Mouse (Mus musculus) macrophage (primary cell): ENCODE results near the gene Pard3. TPM values are rescaled to one million over a fixed set of nuclear protein-coding genes. Genes with fewer than 3 reads are reported as not detected.

Source experiments
- H3K27ac ChIP-seq: fragments of 350-480 bp; formaldehyde crosslinking; 2 replicates; pipeline ENCODE4 v1.9.0; 2021
- H3K36me3 ChIP-seq: fragments of 350-480 bp; formaldehyde crosslinking; 2 replicates; pipeline ENCODE4 v1.9.0; 2021; ENCODE audit errors: inconsistent target
- H3K4me3 ChIP-seq: fragments of 350-480 bp; formaldehyde crosslinking; 2 replicates; pipeline ENCODE4 v1.9.0; 2021; ENCODE audit errors: inconsistent target
- H3K79me2 ChIP-seq: fragments of 350-480 bp; formaldehyde crosslinking; 2 replicates; pipeline ENCODE4 v1.9.0; 2021; ENCODE audit errors: inconsistent target
- WGBS: methylation state at CpG from one replicate; pipeline ENCODE4 v1.1.7; 2026; ENCODE audit warnings: inconsistent platforms; ENCODE audit not compliant: missing documents; 5-methylcytosine and 5-hydroxymethylcytosine counted together
- polyA plus RNA-seq: library from polyadenylated mRNA; stranded (reverse); fragments of 250-400 nt; gene quantifications from 3 replicates; pipeline ENCODE4 v1.2.4, GENCODE M21; 2018; ENCODE audit warnings: inconsistent platforms

Pard3 gene
- polyA plus RNA-seq, 1 experiment from 2014 or later = not detected

DNA sequence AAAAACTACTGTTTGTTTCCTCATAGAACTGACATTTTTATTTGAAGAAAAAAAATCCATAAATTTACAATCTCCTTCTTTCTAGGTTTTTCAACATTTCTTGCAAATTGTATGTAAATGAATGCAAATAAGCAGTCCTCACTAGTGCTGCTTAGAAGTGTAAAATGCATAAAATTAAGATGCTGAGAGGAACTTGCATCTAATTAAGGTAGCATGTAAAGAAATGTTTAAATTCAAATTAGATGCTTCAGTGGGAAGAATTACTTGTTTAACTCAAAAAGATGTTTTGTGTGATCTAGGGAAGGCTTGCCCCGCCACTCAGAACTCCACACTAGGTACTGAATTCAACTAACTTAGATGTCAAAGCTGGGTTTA lies 472.1 kb downstream of the Pard3 start:
- WGBS = 75% methylated on average over 1 of the region's 1 CpGs
- H3K27ac ChIP-seq = no peak overlapping the region
- H3K79me2 ChIP-seq = no peaks in the 10 kb centered on the region
- no peaks in the 10 kb centered on the region for H3K36me3 ChIP-seq
- no peak overlapping the region for H3K4me3 ChIP-seq

DNA sequence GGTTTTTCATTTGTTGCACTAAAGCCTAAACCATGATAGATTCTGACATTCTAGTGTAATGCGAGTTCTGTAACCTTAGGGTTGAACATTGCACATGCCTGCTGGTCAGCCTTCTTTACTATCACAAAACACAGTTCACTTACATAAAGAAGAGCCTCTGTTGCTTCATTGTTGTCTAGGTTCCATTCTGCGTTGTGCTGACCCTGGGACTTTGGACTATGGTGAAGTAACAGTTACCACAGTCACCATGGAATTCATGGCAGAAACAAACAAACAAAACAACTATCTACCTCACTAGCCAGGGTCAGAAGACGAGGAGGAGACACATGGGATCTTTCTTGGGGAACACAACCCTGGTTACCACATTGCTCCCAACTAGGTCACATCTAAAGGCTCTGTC lies 476.1 kb downstream of the Pard3 start:
- H3K27ac ChIP-seq = no peak overlapping the region
- H3K4me3 ChIP-seq = no peak overlapping the region
- no peaks in the 10 kb centered on the region for H3K36me3 ChIP-seq
- H3K79me2 ChIP-seq = no peaks in the 10 kb centered on the region
- 94% methylated on average over 3 of the region's 3 CpGs for WGBS

DNA sequence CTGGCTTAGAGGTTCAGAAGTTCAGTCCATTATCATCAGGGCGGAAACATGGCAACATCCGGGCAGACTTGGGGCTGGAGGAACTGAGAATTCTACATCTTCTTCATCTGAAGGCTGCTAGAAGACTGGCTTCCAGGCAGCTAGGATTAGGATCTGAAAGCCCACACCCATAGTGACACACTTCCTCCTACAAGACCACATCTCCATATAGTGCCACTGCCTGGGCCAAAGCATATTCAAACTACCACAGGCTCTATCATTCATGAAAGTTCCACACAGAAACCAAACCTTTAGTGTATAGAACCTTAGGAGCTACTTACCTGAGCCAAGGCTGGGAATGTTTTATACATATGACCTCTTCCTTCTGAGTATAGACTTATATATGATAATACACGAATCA lies 476.6 kb downstream of the Pard3 start:
- no peaks in the 10 kb centered on the region for H3K36me3 ChIP-seq
- 52% methylated on average over 3 of the region's 3 CpGs for WGBS
- no peaks in the 10 kb centered on the region for H3K79me2 ChIP-seq
- no peak overlapping the region for H3K27ac ChIP-seq
- H3K4me3 ChIP-seq = no peak overlapping the region

DNA sequence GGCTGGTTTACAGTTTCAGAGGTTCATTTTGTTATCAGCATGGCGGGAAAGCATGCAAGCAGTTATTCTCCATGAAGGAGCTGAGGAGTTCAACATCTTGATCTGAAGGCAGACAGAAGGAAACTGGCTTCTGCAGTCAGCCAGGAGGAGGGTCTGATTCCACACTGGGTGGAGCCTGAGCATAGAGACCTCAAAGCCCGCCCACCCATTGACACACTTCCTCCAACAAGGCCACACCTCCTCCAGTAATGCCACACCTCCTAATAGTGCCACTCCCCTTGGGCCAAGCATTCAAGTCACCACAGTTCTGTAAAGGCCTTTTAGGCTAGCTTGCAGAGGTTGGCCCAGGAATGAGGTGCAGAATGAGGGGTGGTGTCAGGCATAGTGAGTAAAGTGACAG lies 478.5 kb downstream of the Pard3 start:
- H3K27ac ChIP-seq = no peak overlapping the region
- H3K4me3 ChIP-seq = no peak overlapping the region
- no peaks in the 10 kb centered on the region for H3K79me2 ChIP-seq
- 84% methylated on average over 2 of the region's 2 CpGs for WGBS
- no peaks in the 10 kb centered on the region for H3K36me3 ChIP-seq

DNA sequence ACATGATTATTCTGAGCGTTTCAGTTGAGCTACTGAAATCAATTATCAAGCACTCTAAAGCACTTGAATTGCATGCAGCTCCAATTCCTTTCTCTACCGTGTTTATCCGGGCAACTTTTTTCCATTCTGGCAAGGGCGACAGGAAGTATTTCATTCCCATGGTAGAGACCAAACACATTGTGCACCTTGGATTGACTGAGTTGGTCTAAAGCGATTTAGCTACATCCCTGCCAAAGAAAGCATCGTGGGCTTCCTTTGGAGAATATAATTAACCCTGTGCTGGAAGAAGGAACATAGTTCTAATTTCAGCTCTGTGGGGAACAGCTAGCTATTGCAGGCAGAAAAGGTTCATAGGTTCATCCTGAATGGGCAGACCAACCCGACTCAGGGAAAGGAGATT lies 480.0 kb downstream of the Pard3 start:
- H3K36me3 ChIP-seq = no peaks in the 10 kb centered on the region
- WGBS = 82% methylated on average over 7 of the region's 7 CpGs
- H3K79me2 ChIP-seq = no peaks in the 10 kb centered on the region
- no peak overlapping the region for H3K4me3 ChIP-seq
- H3K27ac ChIP-seq = no peak overlapping the region

DNA sequence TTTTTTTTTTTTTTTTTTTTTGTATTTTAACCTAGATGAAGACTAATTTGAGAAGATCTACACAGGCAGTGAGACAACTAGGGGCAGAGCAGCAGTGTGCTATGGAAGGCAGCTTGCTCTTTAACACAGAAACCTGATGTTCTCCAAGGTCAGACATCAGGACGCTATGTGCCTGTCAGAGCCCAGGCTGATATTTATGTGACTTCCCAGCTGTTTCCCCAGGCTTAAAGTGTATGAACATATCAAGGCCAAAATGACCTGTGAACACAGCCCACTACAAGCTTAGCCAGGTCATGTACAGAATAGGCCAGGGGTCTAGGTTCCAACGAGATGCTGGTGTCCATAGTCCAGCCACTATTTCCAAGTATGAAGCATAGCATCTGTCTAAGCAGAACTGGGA lies 482.5 kb downstream of the Pard3 start:
- no peaks in the 10 kb centered on the region for H3K79me2 ChIP-seq
- H3K36me3 ChIP-seq = no peaks in the 10 kb centered on the region
- H3K4me3 ChIP-seq = no peak overlapping the region
- WGBS = 90% methylated on average over 2 of the region's 2 CpGs
- H3K27ac ChIP-seq = no peak overlapping the region

DNA sequence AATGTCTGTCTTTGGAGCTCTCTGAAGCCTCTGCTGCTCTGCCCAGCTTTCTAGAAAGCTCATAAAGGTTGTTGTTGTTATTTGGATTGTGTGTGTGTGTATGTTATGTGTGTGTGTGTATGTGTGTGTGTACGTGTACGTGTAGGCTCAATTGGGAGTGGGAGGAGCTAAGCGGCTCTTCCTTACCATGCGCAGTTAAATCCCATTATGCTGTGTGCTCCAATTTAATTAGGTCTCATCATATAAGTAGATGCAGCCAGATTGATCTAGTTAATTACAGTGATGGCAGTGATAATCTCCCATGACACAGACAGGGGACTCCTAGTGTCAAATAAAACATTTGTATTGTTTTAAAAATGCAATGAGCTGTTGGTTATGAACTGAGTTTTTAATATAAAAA lies 487.2 kb downstream of the Pard3 start:
- no peaks in the 10 kb centered on the region for H3K79me2 ChIP-seq
- H3K4me3 ChIP-seq = no peak overlapping the region
- WGBS = 98% methylated on average over 4 of the region's 4 CpGs
- no peaks in the 10 kb centered on the region for H3K36me3 ChIP-seq
- H3K27ac ChIP-seq = no peak overlapping the region

DNA sequence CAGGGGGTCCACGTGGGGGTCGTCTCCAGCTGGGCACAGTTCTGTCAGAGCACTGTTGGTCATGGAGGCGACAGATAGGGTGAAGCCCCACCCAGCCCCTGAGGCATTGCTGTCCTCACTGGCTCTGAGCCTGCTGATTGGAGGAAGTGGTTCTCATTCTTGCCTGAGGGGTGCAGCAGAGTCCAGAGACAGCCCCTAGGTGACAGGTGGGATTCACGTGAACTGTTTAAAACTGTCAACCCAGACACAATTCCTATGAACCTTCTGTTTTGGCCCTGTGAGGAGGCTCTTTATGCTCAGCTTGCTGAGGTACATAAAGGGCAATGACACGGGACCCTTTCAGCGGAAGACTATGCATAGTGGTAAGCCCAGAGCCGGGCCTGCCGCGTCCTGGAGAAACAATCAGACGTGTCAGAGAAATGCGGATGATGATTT lies 488.5 kb downstream of the Pard3 start:
- no peaks in the 10 kb centered on the region for H3K36me3 ChIP-seq
- H3K79me2 ChIP-seq = no peaks in the 10 kb centered on the region
- 47% methylated on average over 11 of the region's 11 CpGs for WGBS
- no peak overlapping the region for H3K4me3 ChIP-seq
- no peak overlapping the region for H3K27ac ChIP-seq

DNA sequence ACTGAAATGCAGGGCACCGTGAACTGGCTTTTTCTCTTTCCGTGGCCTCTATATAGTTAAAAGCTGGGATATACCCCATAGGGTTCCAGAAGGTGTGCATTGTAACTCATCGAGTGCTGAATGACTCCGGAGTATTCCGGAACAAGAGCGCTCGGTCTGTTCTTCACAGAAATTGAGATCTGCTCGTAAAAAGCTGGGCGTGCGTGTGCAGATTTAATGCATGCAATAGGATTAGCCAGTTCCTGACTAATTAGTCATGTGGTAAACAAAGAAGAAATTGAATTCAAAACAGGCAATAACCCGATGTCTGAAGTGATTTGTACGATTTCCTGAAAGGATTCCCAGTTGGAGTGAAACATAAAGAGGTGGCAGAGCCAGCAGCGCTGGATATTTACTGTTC lies 489.1 kb downstream of the Pard3 start:
- 94% methylated on average over 13 of the region's 13 CpGs for WGBS

DNA sequence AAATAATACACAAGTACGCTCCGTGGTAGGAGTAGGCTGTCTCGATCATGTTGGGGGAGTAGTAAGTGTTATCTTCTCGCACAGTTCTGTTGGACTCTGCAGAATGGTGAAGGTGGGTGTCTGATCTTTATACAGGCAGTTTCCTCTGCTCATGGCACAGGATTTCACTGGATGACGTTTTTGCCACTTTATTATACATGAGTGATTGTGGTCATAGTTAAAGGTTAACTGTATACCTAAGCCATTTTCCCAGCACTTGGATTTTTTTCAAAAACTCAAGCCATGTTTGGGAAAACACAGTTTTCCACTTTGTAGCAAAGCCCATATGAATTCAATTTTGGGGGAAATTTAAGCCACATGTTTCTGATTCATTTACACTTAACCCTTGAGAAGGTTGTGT lies 489.9 kb downstream of the Pard3 start:
- Histone ChIP-seq H3K36me3 (no peaks in the 10 kb centered on the region), H3K4me3 (no peak overlapping the region), H3K27ac (no peak overlapping the region), H3K79me2 (no peaks in the 10 kb centered on the region)
- 86% methylated on average over 5 of the region's 5 CpGs for WGBS

More for the DNA sequence above, 489.1 kb downstream of the Pard3 start:
- no peaks in the 10 kb centered on the region for H3K36me3 ChIP-seq
- no peak overlapping the region for H3K4me3 ChIP-seq
- H3K27ac ChIP-seq = no peak overlapping the region
- no peaks in the 10 kb centered on the region for H3K79me2 ChIP-seq

DNA sequence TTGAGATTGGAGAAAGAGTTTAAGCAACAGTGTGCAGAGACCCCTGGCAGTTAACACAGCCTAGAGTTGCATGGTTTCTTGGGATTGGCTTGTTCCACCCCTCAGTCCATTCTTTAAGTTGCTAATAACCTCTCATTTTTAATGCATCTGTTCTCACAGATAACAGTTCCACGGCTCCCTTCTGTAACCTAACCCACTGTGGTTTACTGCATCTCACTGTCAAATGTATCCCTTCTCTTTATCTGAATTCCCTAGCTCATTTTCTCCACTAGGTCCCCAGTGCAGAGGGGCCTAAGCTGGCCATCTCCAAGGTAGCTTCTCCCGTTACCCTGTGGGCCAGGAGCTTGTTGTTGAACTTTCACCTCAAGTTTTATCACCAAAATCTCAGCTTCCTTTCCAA lies 492.1 kb downstream of the Pard3 start:
- Histone ChIP-seq H3K4me3 (no peak overlapping the region), H3K27ac (no peak overlapping the region), H3K79me2 (no peaks in the 10 kb centered on the region), H3K36me3 (no peaks in the 10 kb centered on the region)
- 76% methylated on average over 2 of the region's 2 CpGs for WGBS

DNA sequence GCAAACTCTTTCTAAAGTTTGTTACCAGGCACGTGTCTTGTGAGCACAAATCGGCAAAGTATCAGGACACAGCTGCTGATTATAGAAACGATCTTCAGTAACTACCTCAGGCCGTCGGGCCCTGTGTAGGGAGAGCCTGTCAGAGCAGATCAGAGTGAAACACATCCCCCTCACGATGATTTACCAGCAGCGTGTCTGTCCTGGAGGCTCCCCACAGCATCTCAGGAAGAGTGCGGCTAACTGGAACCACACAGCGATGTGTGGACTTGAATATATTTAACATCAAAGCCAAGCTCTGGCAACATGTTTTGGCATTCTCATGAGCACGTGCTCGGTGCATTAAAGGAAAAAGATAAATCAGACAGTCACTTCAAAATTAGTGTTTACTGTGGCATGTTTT lies 493.3 kb downstream of the Pard3 start:
- 92% methylated on average over 11 of the region's 11 CpGs for WGBS
- no peak overlapping the region for H3K27ac ChIP-seq
- no peak overlapping the region for H3K4me3 ChIP-seq
- no peaks in the 10 kb centered on the region for H3K79me2 ChIP-seq
- H3K36me3 ChIP-seq = no peaks in the 10 kb centered on the region

DNA sequence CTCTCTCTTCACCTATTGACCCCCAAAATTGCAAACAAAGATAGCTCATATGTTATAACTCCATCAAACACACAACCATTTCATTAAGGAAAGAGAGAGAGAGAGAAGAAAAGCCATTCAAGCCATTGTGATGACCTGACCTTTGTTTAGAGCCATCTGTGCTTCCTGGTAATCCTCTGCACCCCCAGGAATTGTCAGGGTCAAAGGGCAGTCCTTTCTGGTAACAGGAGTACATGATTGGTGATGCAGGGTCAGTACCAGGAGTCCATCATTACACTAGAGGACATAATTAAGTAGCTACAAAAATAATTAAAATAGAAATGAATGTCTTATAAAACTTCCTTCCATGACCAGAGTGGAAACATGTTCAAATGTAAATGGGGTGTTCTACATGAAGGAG lies 493.9 kb downstream of the Pard3 start:
- Histone ChIP-seq H3K27ac (no peak overlapping the region), H3K36me3 (no peaks in the 10 kb centered on the region), H3K4me3 (no peak overlapping the region), H3K79me2 (no peaks in the 10 kb centered on the region)

DNA sequence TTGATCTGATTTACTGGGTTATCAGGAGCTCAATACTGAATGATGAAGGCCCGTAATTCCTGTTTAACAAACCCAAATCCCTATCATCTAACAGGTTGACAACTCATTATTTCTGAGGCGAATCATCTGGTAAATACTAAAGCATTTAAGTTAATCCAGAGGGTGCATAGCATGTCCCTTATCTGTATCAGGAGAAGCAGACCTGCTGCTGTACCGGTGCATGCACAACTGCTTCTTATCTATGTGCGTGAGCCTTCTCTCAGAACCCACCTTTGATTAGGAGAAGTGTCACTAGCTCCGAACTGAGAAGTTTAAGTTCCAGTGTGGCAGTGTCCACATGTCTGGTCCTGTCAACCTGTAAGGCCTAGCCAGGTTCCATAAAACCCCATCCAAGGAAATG lies 499.9 kb downstream of the Pard3 start:
- Histone ChIP-seq H3K79me2 (no peaks in the 10 kb centered on the region), H3K27ac (no peak overlapping the region), H3K36me3 (no peaks in the 10 kb centered on the region), H3K4me3 (no peak overlapping the region)
- 91% methylated on average over 5 of the region's 5 CpGs for WGBS

DNA sequence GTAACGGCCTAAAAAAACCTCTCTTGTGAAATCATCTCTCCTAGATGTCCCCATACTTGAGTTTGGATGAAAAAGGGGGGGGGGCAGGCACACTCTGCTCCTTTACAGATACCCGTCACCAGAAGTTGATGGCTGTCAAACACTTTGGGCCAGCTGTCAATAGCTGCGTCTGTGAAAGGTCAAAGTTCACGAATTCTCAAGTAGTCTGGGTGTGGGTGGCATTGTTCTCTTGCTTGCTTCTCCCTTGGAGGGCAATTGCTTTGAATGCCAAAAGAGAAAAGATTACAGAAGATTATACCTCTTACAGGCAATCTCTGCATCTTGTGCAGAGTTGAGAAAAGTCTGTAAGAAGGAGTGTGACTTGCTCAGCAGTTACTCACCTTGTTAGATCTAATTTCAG lies 500.7 kb downstream of the Pard3 start:
- H3K4me3 ChIP-seq = no peak overlapping the region
- no peak overlapping the region for H3K27ac ChIP-seq
- WGBS = 97% methylated on average over 4 of the region's 4 CpGs
- H3K36me3 ChIP-seq = no peaks in the 10 kb centered on the region
- H3K79me2 ChIP-seq = no peaks in the 10 kb centered on the region

DNA sequence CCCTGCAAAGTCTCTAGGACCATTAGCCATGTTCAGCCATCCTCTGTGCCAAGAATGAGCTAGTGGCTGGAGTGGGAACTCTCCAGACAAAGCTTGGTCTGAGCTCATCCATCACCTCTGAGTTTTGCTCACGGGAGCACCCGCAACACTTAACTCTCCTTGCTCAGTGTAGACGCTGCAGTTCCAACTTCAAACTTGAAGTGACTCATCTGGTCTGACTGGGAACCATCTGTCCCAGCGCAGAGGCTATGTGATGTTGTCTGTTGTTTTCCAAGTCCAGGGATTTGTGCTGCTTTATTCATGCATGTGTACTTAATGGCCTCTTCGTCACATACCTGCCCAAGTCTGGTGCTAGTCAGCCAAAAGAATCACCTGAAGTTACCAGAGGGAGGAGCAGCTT lies 505.5 kb downstream of the Pard3 start:
- Histone ChIP-seq H3K79me2 (no peaks in the 10 kb centered on the region), H3K27ac (no peak overlapping the region), H3K36me3 (no peaks in the 10 kb centered on the region), H3K4me3 (no peak overlapping the region)
- WGBS = 97% methylated on average over 5 of the region's 5 CpGs
